Mouse (Mus musculus) gastrocnemius, postnatal 4 days (tissue): ENCODE measurements at regions not wholly inside any gene's neighbourhood (a gene's known extent, or its start where the extent isn't known, plus 50 kb on each side); places are given as distances from the start of the nearest gene placed in this dataset.
"Not testable (repeated sequence)": the region's sequence is repeated elsewhere in the genome, so short reads cannot be mapped to it uniquely, and the experiment has no call there.

Experiments used
- DNase-seq, 2 experiments: peaks; one replicate each; pipeline ENCODE4 v3.0.0; 2021 to 2022; ENCODE audit warnings: low spot score in 2 of 2, mixed read lengths in 2 of 2

DNA sequence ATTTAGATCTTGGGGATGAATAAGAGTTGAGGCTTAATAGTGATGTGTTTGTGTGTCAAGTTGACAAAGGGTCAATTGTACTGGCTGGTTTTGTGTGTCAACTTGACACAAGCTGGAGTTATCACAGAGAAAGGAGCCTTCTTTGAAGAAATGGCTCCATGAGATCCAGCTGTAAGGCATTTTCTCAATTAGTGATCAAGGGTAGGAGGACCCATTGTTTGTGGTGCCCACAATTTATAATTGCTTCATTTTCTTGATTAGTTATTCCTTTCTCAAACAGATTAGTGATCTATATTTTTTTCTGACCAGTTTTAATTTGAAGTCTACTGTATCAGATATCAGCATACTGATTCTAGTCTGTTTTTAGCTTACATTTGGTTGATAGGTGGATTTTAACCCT is 313.5 kb upstream of the Nectin3 start:
- not testable (repeated sequence) for DNase-seq

DNA sequence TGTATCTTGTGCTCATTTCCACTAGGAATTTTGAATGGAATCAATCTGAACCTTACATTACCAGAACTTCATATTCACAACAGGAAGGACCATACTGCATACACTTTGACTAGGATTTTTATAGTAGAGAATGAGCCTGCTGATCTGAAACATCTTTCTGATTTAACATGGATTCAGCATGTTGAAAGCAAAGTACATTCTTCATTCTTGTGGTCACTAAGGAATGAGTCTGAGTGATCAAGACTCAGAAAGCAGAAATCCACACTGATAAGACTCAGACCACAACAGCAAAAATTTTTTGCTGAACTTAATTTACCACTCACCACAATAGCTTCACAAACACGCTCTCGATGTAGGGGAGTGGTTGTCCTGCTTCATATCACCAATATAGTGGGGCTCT is 309.2 kb upstream of the Nectin3 start:
- no peak for DNase-seq

DNA sequence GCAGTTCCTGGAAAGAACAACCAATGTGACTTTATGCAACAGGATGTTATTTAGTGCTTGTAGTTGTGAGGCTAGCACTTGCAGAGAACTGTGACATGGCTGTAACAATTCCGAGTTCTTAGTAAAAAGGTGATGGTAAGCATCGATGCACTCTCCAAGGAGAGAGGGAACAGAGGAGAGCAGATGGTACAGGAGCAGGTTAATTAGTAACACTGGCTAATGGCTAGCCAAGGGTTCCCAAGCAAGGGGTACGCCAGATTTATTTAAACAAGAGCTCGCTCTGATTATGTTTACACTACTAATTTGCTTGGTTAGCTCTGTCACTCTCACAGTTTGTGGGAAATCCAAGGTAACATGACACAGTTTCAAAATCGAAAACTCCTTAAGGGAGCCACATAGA is 278.0 kb upstream of the Nectin3 start:
- no peak for DNase-seq

DNA sequence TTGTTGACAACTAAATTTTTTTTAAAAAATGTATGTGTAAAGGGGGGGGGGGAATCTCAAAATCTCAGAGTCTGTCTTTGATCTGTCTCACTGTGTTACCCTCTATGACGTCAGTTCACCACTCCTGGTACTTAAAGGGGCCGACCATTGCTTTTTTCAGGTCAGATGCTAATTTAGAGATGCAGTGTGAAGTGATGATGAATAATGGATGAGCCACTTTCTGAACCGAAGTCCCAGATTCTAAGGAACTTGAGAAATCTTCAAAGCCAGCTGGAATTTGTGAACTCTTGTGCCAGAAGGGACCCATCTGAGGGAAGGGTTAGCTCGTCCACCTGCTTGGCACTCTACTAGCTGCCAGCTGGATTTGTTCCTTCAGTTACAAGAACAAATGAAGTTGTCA is 271.1 kb upstream of the Nectin3 start:
- DNase-seq = no peak

DNA sequence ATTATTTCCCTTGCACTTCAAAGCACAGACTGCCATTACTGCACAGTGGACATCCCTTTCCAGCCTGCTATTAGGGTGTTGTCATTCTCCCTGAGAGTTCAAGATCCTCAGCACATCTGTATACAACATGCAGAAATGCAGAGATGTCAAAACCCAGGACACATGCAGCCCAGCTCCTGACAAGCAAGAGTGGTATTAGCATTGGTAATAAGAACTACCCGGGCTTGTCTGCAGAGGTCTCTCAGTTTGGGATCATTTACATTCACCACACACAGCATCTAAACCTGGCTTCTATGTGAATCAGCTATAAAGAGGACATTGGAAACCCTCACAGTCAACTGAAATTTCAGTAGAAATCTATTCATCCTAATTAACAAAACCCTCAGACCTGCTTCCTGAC is 270.1 kb upstream of the Nectin3 start:
- DNase-seq = no peak

DNA sequence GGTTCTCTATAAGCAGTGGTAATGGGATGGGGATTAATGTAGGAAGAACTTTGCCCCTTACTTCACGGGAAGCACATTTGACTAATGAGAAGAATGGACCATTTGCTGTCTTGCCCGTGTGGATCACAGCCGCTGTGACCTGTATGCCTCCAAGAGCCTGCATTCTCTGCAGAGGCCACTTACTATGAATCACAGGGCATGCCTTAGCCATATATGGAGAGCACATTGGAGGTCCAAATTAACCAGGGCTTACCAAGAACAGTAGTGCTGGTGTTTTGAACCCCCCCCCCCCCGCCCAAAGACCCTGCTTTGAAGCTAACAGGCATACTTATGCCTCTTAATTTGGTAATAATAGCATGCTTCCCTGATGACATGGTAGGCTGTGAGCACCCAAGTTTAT is 236.8 kb upstream of the Nectin3 start:
- DNase-seq = no peak

DNA sequence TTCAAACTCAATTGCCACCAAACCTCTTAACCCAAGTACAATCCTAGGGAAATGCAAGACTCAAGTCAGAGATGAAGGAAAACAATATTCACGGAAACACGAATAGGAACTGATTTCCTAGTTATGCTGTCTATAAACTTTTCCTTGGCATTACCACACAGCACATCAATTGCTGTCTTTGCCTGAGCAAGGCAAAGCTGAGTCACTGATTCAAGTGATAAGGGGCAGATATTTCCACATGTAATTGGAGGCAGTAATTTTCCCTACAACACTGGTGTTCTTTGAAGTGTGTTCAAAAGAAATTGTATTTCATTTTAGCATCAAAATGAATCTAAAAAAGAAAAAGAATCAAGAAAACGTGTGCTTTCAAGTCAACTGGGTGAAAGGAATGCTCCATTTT is 230.1 kb upstream of the Nectin3 start:
- no peak for DNase-seq

DNA sequence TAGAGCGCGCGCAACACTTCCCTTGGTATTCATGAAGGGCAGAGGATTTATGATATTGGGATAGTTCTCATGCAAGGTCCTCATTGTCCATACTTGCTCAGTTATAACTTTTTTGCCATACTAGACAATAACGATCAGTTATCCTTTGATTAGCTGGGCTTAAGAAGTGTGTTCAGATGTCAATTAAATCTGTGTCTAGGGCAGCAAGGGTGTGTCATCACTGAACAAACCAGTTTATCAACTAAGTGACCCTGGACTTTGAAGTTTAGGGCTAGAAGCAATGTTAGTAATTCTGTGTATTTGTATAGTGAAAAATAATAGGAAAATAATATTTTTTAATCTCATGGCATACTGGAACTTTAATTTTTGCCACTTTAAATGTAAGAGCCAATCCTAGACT is 225.3 kb upstream of the Nectin3 start:
- DNase-seq = no peak

DNA sequence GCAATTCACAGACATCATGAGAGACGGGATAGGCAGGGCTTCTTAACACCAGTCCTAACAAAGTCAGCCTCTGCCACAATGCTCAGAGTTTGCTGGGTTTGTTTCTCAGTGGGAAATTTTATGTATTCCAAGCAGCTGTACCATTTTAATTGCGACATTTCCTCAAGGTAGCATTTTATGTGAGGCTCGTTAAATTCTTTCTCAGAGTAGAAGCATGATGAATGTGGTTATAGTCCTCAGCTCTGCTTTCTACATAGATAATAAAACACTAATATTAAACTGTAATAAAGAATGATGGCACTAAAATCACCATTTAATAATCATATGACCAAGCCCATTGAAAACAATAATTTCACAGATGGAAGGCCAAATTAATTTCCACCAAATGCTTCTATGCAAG is 181.5 kb upstream of the Nectin3 start:
- DNase-seq = no peak

DNA sequence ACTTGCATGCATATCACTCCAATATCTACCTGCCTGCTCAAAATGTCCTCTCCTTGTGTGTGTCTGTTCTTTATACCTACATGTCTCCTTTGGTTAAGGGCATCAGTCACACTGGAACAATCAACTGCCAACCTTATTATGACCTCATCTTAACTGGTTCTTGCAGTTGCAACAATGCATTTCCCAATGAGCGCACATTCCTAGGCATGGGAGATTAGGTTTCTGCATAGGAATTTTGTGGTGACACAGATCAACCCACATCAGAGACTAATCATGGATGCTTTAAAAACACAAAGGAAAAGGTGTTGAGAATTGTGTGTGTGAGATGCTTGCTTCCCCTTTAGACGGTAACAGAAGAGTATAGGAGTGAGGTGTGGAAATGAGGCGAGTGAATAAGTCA is 171.3 kb upstream of the Nectin3 start:
- no peak for DNase-seq

DNA sequence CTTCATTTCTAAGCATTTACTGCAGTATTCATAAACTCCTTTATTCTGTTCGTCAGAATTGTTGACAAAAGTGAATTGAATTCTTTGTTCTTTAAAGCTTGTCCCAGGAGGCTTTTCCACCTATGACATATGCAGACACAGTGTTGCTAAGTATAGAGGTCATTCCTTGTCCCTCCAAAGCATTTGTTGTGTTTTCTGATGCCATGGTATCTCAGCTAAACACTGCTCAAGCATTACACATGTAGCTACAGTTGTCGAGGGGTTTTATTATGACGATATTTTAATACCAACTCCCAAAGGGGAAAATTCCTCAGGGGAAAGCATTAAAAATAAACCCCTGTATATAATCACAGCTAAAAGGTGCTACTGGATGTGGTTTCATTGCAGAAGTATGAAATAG is 167.2 kb upstream of the Nectin3 start:
- no peak for DNase-seq

DNA sequence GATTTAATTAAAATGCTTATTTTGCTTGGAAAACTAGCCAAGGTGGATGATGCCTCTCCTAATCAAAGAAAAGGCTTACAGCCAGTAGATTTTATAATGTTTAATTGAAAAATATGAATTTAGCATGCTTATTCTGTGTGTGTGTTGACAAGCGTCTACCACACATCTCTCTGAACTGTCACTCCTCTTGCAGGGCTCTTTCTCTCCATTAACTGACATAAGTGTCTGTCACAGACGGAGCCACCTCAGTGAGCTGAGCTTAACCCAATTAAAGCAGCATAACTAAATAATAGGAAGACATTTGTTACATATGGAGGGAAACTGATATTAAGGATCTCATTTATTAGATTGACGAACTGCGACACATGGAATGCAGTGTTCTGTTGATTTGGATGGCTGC is 164.7 kb upstream of the Nectin3 start:
- no peak for DNase-seq

DNA sequence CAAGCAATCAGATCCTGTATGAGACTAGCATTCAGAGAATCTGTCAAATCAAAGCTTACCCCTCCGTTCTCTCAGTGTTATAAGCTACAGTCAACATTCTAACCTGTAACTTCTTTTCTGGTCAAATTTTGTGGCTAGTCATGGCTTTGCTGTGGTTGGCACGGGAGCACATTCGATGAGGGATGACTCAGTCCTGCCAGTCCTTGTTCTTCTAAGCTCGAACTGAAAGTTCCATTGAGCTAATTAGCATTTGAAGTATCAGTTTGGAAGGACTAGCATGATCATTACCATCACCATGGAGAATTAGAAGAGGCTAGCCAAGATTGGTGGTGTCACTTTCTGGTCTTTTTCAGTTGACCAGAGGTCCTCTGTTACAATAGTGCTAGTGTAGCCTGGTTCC is 156.7 kb upstream of the Nectin3 start:
- DNase-seq = no peak

DNA sequence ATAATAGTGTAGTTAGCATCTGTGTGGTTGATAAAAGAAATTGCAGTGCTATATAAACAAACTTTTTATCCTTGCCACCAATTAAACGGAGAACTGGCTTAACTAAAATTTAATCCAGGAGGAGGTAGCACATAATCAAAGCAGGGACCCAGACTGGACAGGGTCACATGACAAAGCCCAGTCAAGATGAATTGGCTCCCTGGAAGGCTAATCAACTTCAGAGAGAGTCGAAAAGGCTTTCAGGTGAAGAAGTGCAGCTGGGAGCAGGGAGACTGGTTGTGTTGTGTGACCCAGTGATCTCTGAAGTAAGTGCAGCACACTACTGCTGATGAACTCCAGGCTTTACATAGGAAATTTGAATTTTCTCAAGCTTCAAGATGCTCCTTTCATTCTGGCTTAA is 127.5 kb upstream of the Nectin3 start:
- DNase-seq = no peak

DNA sequence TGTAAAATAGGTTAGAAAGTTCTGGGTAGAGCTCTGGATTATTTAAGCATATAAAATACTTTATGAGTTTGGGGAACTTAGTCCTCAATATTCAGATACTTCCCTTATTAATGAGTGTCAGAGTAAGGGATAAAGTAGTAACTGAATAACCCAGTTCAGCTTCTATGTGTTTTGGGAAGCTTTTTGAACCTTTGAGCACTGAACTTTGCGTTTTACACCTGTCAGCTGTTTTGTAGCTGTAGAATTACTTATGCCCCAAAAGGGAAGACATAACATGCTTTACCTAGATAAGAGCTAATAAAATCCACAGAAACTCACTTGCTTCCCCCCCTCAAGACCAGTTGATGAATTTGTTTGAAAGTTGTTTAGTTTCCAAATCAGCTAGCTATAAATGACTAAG is 124.9 kb upstream of the Nectin3 start:
- no peak for DNase-seq

DNA sequence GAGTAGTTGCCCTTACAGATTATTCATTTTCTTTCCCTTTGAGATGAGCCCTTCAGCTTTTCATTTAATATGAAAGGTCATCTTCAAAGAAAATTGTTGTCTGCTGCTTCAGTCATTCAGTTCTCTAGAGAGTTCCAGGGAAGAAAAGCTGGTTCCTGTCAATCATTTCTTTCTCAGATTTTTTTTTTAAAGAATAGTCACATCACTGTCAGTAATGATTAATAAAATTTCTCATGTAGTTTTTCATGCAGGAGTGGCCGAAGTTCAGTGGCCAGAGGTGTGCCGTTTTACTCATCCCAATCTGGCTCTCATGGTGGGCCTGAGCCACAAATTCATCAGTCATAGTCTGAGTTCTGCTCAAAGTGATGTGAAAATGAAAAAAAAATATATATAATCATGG is 121.5 kb upstream of the Nectin3 start:
- DNase-seq = no peak

DNA sequence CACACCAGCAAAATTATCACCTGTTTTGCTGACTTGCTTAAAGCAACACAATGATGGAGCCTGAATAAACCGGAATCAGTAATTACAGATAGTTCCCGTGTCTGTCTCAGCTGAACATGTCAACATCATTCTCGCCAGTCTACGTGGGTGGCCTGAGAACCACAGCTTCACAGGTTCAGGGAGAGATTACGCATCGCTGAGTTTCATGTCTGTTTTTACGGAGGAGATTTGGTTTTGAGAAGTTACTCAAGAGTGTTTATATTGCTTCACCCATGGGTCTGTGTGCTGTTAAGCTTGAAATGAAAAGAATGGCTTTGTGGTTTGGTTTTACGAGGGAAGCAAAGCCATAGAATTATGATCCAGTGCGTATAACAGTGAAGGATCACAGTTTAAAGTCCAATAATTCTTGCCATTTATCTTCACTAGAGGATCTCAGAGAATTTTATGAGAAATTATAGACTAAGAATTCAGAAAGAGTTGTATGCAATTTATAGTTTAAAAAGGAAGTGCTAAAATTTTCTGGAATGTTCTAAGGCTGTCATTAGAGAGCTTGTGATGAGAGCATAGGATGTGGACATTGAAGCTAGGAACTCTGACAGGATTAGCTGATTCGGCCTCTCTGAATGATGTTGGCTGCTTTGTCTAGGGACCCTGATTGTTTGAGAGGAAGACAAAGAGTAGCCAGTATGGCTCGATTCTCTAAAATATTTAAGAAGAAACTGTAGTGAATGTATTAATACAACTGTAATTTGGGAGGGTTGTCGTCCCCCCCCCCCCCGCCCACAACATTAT is 119.4 kb upstream of the Nectin3 start:
- DNase-seq = no peak

DNA sequence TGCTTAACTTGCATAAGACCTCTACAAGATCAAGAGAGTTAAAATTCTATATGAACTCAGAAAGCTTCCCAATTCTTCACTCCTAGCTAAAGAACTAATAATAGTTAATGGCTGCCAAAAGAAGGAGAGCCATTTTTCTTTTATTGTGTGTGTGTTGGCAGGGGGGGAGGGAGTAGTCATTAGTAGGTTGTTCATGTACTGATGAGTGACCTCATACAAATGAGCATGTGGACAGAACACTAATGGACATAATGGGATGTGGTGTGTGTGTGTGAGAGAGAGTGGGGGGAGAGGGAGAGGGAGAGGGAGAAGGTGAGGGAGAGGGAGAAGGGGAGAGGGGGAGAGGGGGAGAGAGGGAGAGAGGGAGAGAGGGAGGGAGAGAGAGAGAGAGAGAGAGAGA is 118.3 kb upstream of the Nectin3 start:
- no peak for DNase-seq

DNA sequence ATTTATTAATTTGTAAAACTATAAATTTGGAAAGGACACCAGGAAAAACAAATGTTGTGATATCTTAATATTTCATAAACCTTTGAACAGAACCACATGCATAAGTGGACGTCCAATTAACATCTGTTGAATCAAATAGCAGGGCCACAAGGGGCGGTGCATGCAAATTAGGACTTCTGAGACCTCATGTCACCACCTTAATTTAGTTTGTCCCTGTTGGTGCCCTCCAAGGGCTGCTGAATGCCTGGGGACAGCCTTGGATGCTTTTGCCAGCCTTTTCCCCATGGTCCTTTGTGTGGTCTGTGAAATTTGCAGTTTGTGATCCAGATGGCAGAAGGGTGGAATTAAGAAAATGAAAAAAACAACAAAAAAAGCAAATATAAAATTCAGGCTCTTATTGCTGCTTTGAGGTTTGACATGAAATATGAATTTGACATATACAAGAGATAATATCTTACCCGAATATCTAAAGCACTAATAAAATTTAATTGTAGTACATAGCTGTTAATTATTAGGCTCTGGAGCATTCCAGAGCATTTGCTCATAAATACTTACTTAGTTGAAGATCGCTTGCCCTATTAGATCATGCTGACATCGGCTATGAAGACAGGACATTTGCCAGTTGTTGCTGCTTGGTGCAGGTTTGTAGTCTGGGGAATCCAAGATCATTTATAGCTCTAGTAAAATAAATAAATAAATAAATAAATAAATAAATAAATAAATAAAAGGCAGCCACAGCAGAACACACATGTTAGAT is 114.9 kb upstream of the Nectin3 start:
- DNase-seq = no peak

DNA sequence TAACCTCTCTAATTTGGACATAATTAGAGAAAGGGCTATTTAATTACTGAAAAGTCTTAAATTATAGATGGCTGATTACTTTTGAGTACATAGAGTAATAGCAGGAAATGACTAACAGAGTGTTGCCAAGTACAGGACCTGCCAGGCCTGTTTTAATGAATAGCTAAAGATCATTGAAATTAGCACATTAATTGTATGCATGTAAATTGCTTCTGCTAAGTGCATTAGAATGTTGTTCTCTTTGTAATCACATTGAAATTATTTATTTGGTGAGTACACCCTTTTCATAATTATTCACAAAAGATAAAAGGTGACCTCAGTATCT is 107.5 kb upstream of the Nectin3 start:
- DNase-seq = no peak

DNA sequence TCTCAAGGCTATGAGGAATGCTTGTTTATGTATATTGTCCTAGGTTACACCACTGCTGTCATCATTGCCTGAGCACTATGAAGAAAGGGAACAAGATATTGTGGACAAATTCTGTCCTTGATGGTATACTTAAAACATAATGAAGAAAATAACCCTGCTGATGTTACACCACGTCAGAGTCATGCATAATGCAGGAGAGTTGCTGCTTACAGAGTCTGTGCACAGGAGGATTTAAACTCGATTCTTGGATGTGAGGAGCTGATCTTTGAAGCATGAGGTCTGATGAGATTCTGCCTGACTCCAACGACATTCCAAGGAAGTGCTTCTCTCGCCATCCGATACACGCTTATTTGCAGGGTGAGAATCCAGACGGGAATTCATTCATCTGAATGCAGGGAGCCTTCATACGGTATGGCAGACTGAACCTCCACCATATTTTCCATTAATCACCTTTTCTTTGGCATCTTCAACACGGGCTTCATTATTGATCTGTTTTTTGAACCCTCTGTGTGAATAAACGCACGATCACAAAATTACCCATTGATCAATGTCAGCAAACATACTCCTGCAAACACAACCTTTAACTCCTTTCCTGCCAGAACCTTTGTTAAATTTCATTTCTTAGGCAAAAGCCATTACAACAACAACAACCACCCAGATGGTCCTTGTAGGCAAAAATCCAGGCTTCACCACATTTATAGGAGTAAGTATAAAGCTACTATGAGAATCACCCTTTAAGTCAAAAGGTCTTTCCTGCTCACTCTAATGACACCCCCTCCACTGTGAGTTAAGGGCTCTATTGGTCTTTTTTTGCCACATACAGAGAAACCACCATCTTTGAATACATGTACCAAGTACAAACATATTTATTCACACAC is 106.9 kb upstream of the Nectin3 start:
- no peak for DNase-seq

DNA sequence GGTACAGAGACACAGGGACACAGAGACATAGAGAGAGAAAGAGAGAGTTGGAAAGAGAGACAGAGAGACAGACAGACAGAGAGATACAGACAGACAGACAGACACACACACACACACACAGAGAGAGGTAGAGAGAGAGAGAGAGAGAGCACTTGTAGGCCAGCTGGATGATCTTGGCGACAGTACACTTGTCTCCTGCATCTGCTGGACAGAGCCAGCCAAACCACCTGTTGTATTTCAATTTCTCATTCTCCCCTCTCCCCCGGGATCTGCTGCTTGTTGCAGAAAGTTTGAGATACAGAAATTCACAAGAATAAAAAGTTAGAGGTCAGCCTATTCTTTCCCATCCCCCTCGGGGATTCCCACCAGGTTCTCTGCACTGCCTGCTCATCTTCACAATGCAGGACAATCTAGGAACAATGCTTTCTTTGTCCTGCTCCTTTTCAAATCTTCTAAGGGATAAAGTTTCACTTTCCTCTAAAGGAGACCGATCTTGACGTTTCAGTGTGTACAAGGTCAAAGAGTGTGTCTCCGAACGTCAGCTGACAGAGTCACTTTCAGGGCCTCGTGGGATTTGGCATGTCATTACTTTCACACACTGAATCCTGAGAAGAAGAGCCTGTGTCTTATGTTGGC is 94.4 kb upstream of the Nectin3 start:
- DNase-seq = peak in 1 of 2 experiments; percentile 18
